Mouse (Mus musculus): ENCODE measurements around the gene Lmod1.

Gene Lmod1

GRCm38 (mm10) chr1:135412130-135412529 is 87.5 kb downstream of the Lmod1 start:
- DNase-seq (ENCODE audit: low read depth, low spot score): no peak

DNA sequence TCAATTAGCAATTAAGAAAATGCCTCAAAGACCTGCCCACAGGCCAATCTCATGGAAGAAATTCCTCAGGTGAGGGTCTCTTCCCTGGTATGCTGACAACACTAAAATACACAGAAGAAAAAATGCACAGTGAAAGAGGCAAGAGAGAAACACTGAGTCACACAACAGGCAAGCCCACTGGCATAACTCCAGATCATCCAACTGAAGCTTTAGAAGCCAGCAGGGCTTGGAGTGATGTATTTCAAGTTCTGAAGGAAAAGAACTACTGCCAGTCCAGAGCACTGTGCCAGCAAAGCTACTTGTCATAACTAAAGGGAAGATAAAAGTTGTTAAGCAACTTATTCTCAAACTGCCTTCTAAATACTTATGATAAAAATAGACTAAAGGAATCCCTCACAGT is 89.4 kb downstream of the Lmod1 start:
- DNase-seq (ENCODE audit: low read depth, low spot score): no peak

All from ZHBTc4 (cell line).